Mouse (Mus musculus) stomach, embryonic 14.5 days (tissue): Measurements from ENCODE around the gene Spata17. TPM values are rescaled to one million over a fixed set of nuclear protein-coding genes. Genes with fewer than 3 reads are reported as not detected.

ENCODE experiments used
- ATAC-seq: fragments of 200-750 bp; cut with Nextera tagmentation; 2 replicates; pipeline ENCODE4 v1.8.0; 2017; ENCODE audit warnings: low read depth, moderate TSS enrichment; ENCODE audit not compliant: insufficient number of reproducible peaks, insufficient read depth, low FRiP score
- H3K27ac ChIP-seq: fragments of 300-500 bp; sonication (generic); 2 replicates; pipeline ENCODE4 v1.5.1; 2014; ENCODE audit warnings: mild to moderate bottlenecking, low read length, moderate library complexity, mixed read lengths
- H3K27me3 ChIP-seq: fragments of 300-500 bp; sonication (generic); 2 replicates; pipeline ENCODE4 v1.6.1; 2014; ENCODE audit warnings: low read length, control low read depth, mixed read lengths; ENCODE audit not compliant: control insufficient read depth, insufficient read depth
- H3K36me3 ChIP-seq: fragments of 300-500 bp; sonication (generic); 2 replicates; pipeline ENCODE4 v1.6.1; 2014; ENCODE audit warnings: mild to moderate bottlenecking, control low read depth, low read length, moderate library complexity, mixed read lengths; ENCODE audit not compliant: control insufficient read depth, insufficient read depth
- H3K4me1 ChIP-seq: fragments of 300-500 bp; sonication (generic); 2 replicates; pipeline ENCODE4 v1.6.1; 2014; ENCODE audit warnings: low read length, control low read depth, mixed read lengths; ENCODE audit not compliant: control insufficient read depth, insufficient read depth
- H3K4me2 ChIP-seq: fragments of 300-500 bp; sonication (generic); replicated peaks from 2 replicates; pipeline ENCODE4 v1.6.1; 2014; ENCODE audit warnings: low read depth, low read length, control low read depth
- H3K4me3 ChIP-seq: fragments of 300-500 bp; sonication (generic); 2 replicates; pipeline ENCODE4 v1.5.1; 2014; ENCODE audit warnings: low read depth, low read length, control low read depth
- H3K9ac ChIP-seq: fragments of 300-500 bp; sonication (generic); replicated peaks from 2 replicates; pipeline ENCODE4 v1.6.1; 2014; ENCODE audit warnings: low read depth, mild to moderate bottlenecking, control low read depth, low read length, moderate library complexity, mixed read lengths
- H3K9me3 ChIP-seq: fragments of 300-500 bp; sonication (generic); 2 replicates; pipeline ENCODE4 v1.6.1; 2016; ENCODE audit warnings: low read depth, low read length, control low read depth; ENCODE audit not compliant: control insufficient read depth
- WGBS: fragments of 180-500 bp; shearing (Covaris S2); extraction: QIAGEN DNeasy Blood & Tissue Kit; methylation state at CpG from one replicate; pipeline ENCODE4 v1.1.7; 2014; 5-methylcytosine and 5-hydroxymethylcytosine counted together
- polyA plus RNA-seq: library from polyadenylated mRNA; unstranded; fragments of >200 nt; fragmentation: Nextera tagmentation; extraction: Ambion mirVana; gene quantifications from 2 replicates; pipeline ENCODE4 v1.2.1, GENCODE M21; 2014

Gene Spata17
- polyA plus RNA-seq, 1 experiment from 2014 or later = 0.61 TPM

- Histone ChIP-seq H3K27me3 (no peaks in the 10 kb centered on the region), H3K36me3 (no peaks in the 10 kb centered on the region), H3K9ac (no peak overlapping the region), H3K27ac (no peak overlapping the region), H3K9me3 (no peaks in the 10 kb centered on the region), H3K4me2 (no peak overlapping the region), H3K4me3 (no peak overlapping the region), H3K4me1 (no peaks in the 10 kb centered on the region)
- 63% methylated on average over 3 of the region's 3 CpGs for WGBS
- ATAC-seq = no peak
Measured at GRCm38 (mm10) chr1:187053862-187054261, 161.4 kb downstream of the Spata17 start.

GRCm38 (mm10) chr1:187052532-187052931, 162.7 kb downstream of the Spata17 start:
- no peaks in the 10 kb centered on the region for H3K36me3 ChIP-seq
- H3K27ac ChIP-seq = no peak overlapping the region
- H3K9ac ChIP-seq = no peak overlapping the region
- H3K27me3 ChIP-seq = no peaks in the 10 kb centered on the region
- H3K4me2 ChIP-seq = no peak overlapping the region
- H3K4me1 ChIP-seq = no peaks in the 10 kb centered on the region
- 34% methylated on average over 5 of the region's 5 CpGs for WGBS
- no peak for ATAC-seq
- H3K4me3 ChIP-seq = no peak overlapping the region
- H3K9me3 ChIP-seq = no peaks in the 10 kb centered on the region

- H3K4me1 ChIP-seq = no peaks in the 10 kb centered on the region
- H3K27ac ChIP-seq = no peak overlapping the region
- 86% methylated on average over 8 of the region's 8 CpGs for WGBS
- H3K9ac ChIP-seq = no peak overlapping the region
- ATAC-seq = no peak
- H3K27me3 ChIP-seq = no peaks in the 10 kb centered on the region
- no peaks in the 10 kb centered on the region for H3K36me3 ChIP-seq
- H3K9me3 ChIP-seq = no peaks in the 10 kb centered on the region
- H3K4me3 ChIP-seq = no peak overlapping the region
- H3K4me2 ChIP-seq = no peak overlapping the region
Measured at GRCm38 (mm10) chr1:187051296-187051695, 164.0 kb downstream of the Spata17 start.

GRCm38 (mm10) chr1:187048681-187049288, 166.5 kb downstream of the Spata17 start:
- Histone ChIP-seq H3K36me3 (no peaks in the 10 kb centered on the region), H3K4me3 (no peak overlapping the region), H3K27me3 (no peaks in the 10 kb centered on the region), H3K4me1 (no peaks in the 10 kb centered on the region), H3K9ac (no peak overlapping the region), H3K27ac (no peak overlapping the region), H3K4me2 (no peak overlapping the region), H3K9me3 (no peaks in the 10 kb centered on the region)
- 89% methylated on average over 9 of the region's 9 CpGs for WGBS
- no peak for ATAC-seq

GRCm38 (mm10) chr1:187044726-187045125, 170.5 kb downstream of the Spata17 start:
- H3K4me1 ChIP-seq = no peaks in the 10 kb centered on the region
- H3K36me3 ChIP-seq = no peaks in the 10 kb centered on the region
- H3K9me3 ChIP-seq = no peaks in the 10 kb centered on the region
- no peak overlapping the region for H3K4me2 ChIP-seq
- no peak for ATAC-seq
- H3K9ac ChIP-seq = no peak overlapping the region
- no peak overlapping the region for H3K4me3 ChIP-seq
- no peak overlapping the region for H3K27ac ChIP-seq
- no peaks in the 10 kb centered on the region for H3K27me3 ChIP-seq
- 54% methylated on average over 6 of the region's 6 CpGs for WGBS

GRCm38 (mm10) chr1:187039801-187040200, 175.5 kb downstream of the Spata17 start:
- no peak overlapping the region for H3K27ac ChIP-seq
- 85% methylated on average over 4 of the region's 4 CpGs for WGBS
- no peak for ATAC-seq

GRCm38 (mm10) chr1:187035785-187036184, 179.5 kb downstream of the Spata17 start:
- ATAC-seq = no peak
- 90% methylated on average over 4 of the region's 4 CpGs for WGBS
- no peaks in the 10 kb centered on the region for H3K36me3 ChIP-seq
- H3K4me2 ChIP-seq = no peak overlapping the region
- H3K9me3 ChIP-seq = no peaks in the 10 kb centered on the region
- no peak overlapping the region for H3K9ac ChIP-seq
- no peaks in the 10 kb centered on the region for H3K27me3 ChIP-seq
- no peaks in the 10 kb centered on the region for H3K4me1 ChIP-seq
- no peak overlapping the region for H3K27ac ChIP-seq
- H3K4me3 ChIP-seq = no peak overlapping the region

More at GRCm38 (mm10) chr1:187039801-187040200, 175.5 kb downstream of the Spata17 start:
- H3K4me2 ChIP-seq = no peak overlapping the region
- no peaks in the 10 kb centered on the region for H3K9me3 ChIP-seq
- no peak overlapping the region for H3K4me3 ChIP-seq
- no peaks in the 10 kb centered on the region for H3K36me3 ChIP-seq
- no peaks in the 10 kb centered on the region for H3K4me1 ChIP-seq
- H3K9ac ChIP-seq = no peak overlapping the region
- no peaks in the 10 kb centered on the region for H3K27me3 ChIP-seq

GRCm38 (mm10) chr1:187031796-187032195, 183.5 kb downstream of the Spata17 start:
- no peak overlapping the region for H3K9ac ChIP-seq
- no peaks in the 10 kb centered on the region for H3K9me3 ChIP-seq
- no peak overlapping the region for H3K4me3 ChIP-seq
- no peaks in the 10 kb centered on the region for H3K27me3 ChIP-seq
- H3K36me3 ChIP-seq = no peaks in the 10 kb centered on the region
- no peak for ATAC-seq
- no peak overlapping the region for H3K27ac ChIP-seq
- WGBS = 45% methylated on average over 6 of the region's 6 CpGs
- H3K4me2 ChIP-seq = no peak overlapping the region
- no peaks in the 10 kb centered on the region for H3K4me1 ChIP-seq

GRCm38 (mm10) chr1:187028841-187029240, 186.4 kb downstream of the Spata17 start:
- 84% methylated on average over 6 of the region's 6 CpGs for WGBS
- no peaks in the 10 kb centered on the region for H3K27me3 ChIP-seq
- H3K27ac ChIP-seq = no peak overlapping the region
- no peaks in the 10 kb centered on the region for H3K4me1 ChIP-seq
- no peaks in the 10 kb centered on the region for H3K36me3 ChIP-seq
- ATAC-seq = no peak
- H3K4me2 ChIP-seq = no peak overlapping the region
- H3K4me3 ChIP-seq = no peak overlapping the region
- H3K9ac ChIP-seq = no peak overlapping the region
- H3K9me3 ChIP-seq = no peaks in the 10 kb centered on the region
